Mouse (Mus musculus) bone marrow, adult 2 months (tissue): Measurements from ENCODE around the gene Slc37a4. TPM values are rescaled to one million over a fixed set of nuclear protein-coding genes. Genes with fewer than 3 reads are reported as not detected.
"Not testable (repeated sequence)": the region's sequence is repeated elsewhere in the genome, so short reads cannot be mapped to it uniquely, and the experiment has no call there.

Experiments
- H3K27ac ChIP-seq: fragments of 200-500 bp; 2 replicates; pipeline ENCODE4 v1.5.1; 2012; ENCODE audit warnings: low read depth, mild to moderate bottlenecking, control low read depth, inconsistent platforms, low read length; ENCODE audit not compliant: control insufficient read depth, poor library complexity, insufficient read depth
- H3K4me1 ChIP-seq: fragments of 200-500 bp; 2 replicates; pipeline ENCODE4 v1.6.1; 2011; ENCODE audit warnings: low read length; ENCODE audit not compliant: control insufficient read depth, insufficient read depth
- H3K4me3 ChIP-seq: fragments of 200-500 bp; replicated peaks from 2 replicates; pipeline ENCODE3; 2011; ENCODE audit warnings: mild to moderate bottlenecking, low read depth, low read length, control low read depth; ENCODE audit not compliant: control insufficient read depth
- CTCF ChIP-seq: fragments of 200-500 bp; IDR thresholded peaks from 2 replicates; pipeline ENCODE4 v1.5.1; 2011; ENCODE audit warnings: low read length, control low read depth; ENCODE audit not compliant: control insufficient read depth, insufficient read depth
- POLR2A ChIP-seq: fragments of 200-500 bp; IDR thresholded peaks from 2 replicates; pipeline ENCODE4 v1.6.1; 2011; ENCODE audit warnings: low read depth, mild to moderate bottlenecking, control low read depth, low read length, borderline replicate concordance; ENCODE audit not compliant: control insufficient read depth
- WGBS: fragments of 180-500 bp; shearing (Covaris S2); methylation state at CpG from one replicate; pipeline ENCODE4 v1.1.7; 2018; 5-methylcytosine and 5-hydroxymethylcytosine counted together
- polyA plus RNA-seq: library from polyadenylated mRNA; stranded (reverse); fragments of >200 nt; gene quantifications from 2 replicates; pipeline ENCODE4 v1.2.4, GENCODE M21; 2011; ENCODE audit warnings: low replicate concordance; ENCODE audit not compliant: missing spikeins, insufficient read depth, insufficient read length

Slc37a4 gene
- polyA plus RNA-seq, 1 experiment: 16.9 TPM

- WGBS: 82% methylated on average over 2 of the region's 2 CpGs
- no peak overlapping the region for H3K27ac ChIP-seq
- H3K4me3 ChIP-seq: no peak overlapping the region
- peaks cover 2% of the 10 kb centered on the region; the same call in 1 of the 2 replicates for H3K4me1 ChIP-seq
- no peak for TF ChIP-seq POLR2A
- TF ChIP-seq CTCF: no peak
Observed at GRCm38 (mm10) chr9:44412781-44413180, 16.1 kb downstream of the Slc37a4 start.

GRCm38 (mm10) chr9:44417156-44417891 lies 20.7 kb downstream of the Slc37a4 start:
- Histone ChIP-seq H3K4me3 (peak overlapping the region; percentile 97), H3K27ac (peak overlapping the region; percentile 69), H3K4me1 (peaks cover 2% of the 10 kb centered on the region)
- 3% methylated on average over 26 of the region's 26 CpGs for WGBS
- TF ChIP-seq POLR2A: no peak
- TF ChIP-seq CTCF: no peak

- under 1% methylated on average over 38 of the region's 38 CpGs for WGBS
- Histone ChIP-seq H3K27ac (peak overlapping the region; percentile 69), H3K4me3 (peak overlapping the region; percentile 97), H3K4me1 (peaks cover 2% of the 10 kb centered on the region)
- TF ChIP-seq CTCF (peak; percentile 50), POLR2A (peak; percentile 50; the same call in 1 of the 2 replicates)
Observed at GRCm38 (mm10) chr9:44417892-44418363, 21.3 kb downstream of the Slc37a4 start.

GRCm38 (mm10) chr9:44418519-44419385 lies 22.1 kb downstream of the Slc37a4 start, which contains the start of gene Ccdc84:
TSS of gene Ccdc84 (minus strand) at chr9:44418569.
- H3K4me1 ChIP-seq: peaks cover 2% of the 10 kb centered on the region
- no peak for TF ChIP-seq POLR2A
- no peak for TF ChIP-seq CTCF
- 64% methylated on average over 14 of the region's 14 CpGs for WGBS
- peak within 1 kb of the TSS; percentile 97 for H3K4me3 ChIP-seq
- peak within 1 kb of the TSS; percentile 69 for H3K27ac ChIP-seq

- H3K4me3 ChIP-seq, H3K27ac ChIP-seq, H3K4me1 ChIP-seq: not testable (repeated sequence)
- 85% methylated on average over 9 of the region's 9 CpGs for WGBS
Observed at GRCm38 (mm10) chr9:44419730-44420129, 23.1 kb downstream of the Slc37a4 start.

GRCm38 (mm10) chr9:44420280-44420898 lies 23.7 kb downstream of the Slc37a4 start:
- Histone ChIP-seq H3K27ac (no peak overlapping the region), H3K4me1 (peaks cover 2% of the 10 kb centered on the region), H3K4me3 (no peak overlapping the region)
- TF ChIP-seq POLR2A (no peak), CTCF (no peak)
- WGBS: 30% methylated on average over 5 of the region's 5 CpGs

- WGBS: 67% methylated on average over 4 of the region's 4 CpGs
Observed at GRCm38 (mm10) chr9:44423576-44423975, 26.9 kb downstream of the Slc37a4 start.

GRCm38 (mm10) chr9:44432577-44433185 lies 36.0 kb downstream of the Slc37a4 start:
- 34% methylated on average over 5 of the region's 5 CpGs for WGBS
- Histone ChIP-seq H3K4me3 (no peak overlapping the region), H3K4me1 (peaks cover 2% of the 10 kb centered on the region; the same call in 1 of the 2 replicates), H3K27ac (no peak overlapping the region)
- no peak for TF ChIP-seq CTCF
- no peak for TF ChIP-seq POLR2A

More at GRCm38 (mm10) chr9:44423576-44423975, 26.9 kb downstream of the Slc37a4 start:
- H3K4me3 ChIP-seq: no peak overlapping the region
- TF ChIP-seq POLR2A: no peak
- no peak for TF ChIP-seq CTCF
- no peak overlapping the region for H3K27ac ChIP-seq
- H3K4me1 ChIP-seq: no peaks in the 10 kb centered on the region; the same call in 1 of the 2 replicates
